1 mouse cellular context compared by ENCODE assay signal in the genomic region with DNA sequence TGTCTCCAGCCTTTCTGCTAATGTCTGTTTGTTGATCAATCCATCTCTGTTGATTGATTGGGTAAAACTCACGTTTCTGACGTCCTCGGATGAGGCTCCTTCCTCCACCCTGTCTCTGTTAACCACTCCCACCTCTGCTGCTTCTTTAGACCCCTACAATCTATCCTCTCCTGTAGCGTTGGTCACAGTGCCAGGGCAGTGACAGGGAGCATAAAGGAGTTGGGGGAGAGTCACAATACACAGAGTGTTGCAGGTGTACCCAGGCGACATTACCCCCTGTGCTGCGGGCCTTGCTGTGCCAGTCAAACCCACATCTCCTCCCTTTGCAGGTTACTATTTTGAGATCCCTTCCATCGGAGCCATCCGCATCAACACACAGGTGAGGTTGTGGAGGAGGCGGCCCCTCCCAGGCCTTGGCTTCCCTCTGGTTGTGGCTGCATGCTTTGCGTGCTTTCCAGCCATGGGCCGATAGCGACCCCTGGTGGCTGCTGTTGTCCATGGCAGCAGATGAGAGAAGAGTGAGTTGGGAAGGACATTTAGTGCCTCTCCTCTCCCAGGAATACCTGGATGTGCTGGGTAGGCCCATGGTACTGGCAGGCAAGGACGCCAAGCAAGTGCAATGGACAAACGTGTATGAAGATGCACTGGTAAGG.
A peak's percentile ranks its signal among the peaks of the same experiment; 100 is the strongest.
TF ChIP-seq lines count a peak whose summit lies in the region.

No protein-coding gene starts in this region.

TF ChIP-seq in CH12.LX, 34 proteins besides CTCF, POLR2A, EP300 and RAD21 (continued from another document):
- TF ChIP-seq BHLHE40 (IDR thresholded peaks at IDR 0.05; ENCODE audit: low read depth, low read length) = no peak
- no peak for TF ChIP-seq TCF12 (IDR thresholded peaks at IDR 0.05; ENCODE audit: low read depth, low read length)
- no peak for TF ChIP-seq CHD2 (IDR thresholded peaks at IDR 0.05; ENCODE audit: low read length)
- TF ChIP-seq MAX (IDR thresholded peaks at IDR 0.05; ENCODE audit: low read length) = peak; percentile 25; the same call in 1 of the 2 replicates
- TF ChIP-seq KAT2A (IDR thresholded peaks at IDR 0.05; ENCODE audit: insufficient replicate concordance, low read length) = no peak
- no peak for TF ChIP-seq SIN3A (IDR thresholded peaks at IDR 0.05; ENCODE audit: low read length)
- peak; percentile 29; the same call in 1 of the 2 replicates for TF ChIP-seq ZC3H11A (IDR thresholded peaks at IDR 0.05; ENCODE audit: low read depth, low read length)
- TF ChIP-seq SMC3 (IDR thresholded peaks at IDR 0.05; ENCODE audit: low read depth, low read length) = peak; percentile 89
- no peak for TF ChIP-seq HCFC1 (IDR thresholded peaks at IDR 0.05; ENCODE audit: low read depth, low read length)
- no peak for TF ChIP-seq ZMIZ1 (IDR thresholded peaks at IDR 0.05; ENCODE audit: low read depth, low read length)
- no peak for TF ChIP-seq UBTF (IDR thresholded peaks at IDR 0.05; ENCODE audit: low read depth, low read length)
- no peak for TF ChIP-seq GABPA (IDR thresholded peaks at IDR 0.05; ENCODE audit: insufficient replicate concordance, low read depth, low read length)
- TF ChIP-seq MAZ (IDR thresholded peaks at IDR 0.05; ENCODE audit: low read depth, low read length) = 0 out of 2 replicates have a peak, but pooled peaks have one; percentile 30
- no peak for TF ChIP-seq USF2 (conservative IDR thresholded peaks at IDR 0.05; ENCODE audit: low read depth, low read length)
- no peak for TF ChIP-seq MYC (IDR thresholded peaks at IDR 0.05; ENCODE audit: low read depth, low read length)
- TF ChIP-seq TBP (conservative IDR thresholded peaks at IDR 0.05; ENCODE audit: low read depth, low read length) = no peak
- TF ChIP-seq CHD1 (IDR thresholded peaks at IDR 0.05; ENCODE audit: low read depth, low read length) = no peak
- TF ChIP-seq MXI1 (IDR thresholded peaks at IDR 0.05; ENCODE audit: low read depth, low read length) = no peak
- no peak for TF ChIP-seq ZKSCAN1 (IDR thresholded peaks at IDR 0.05; ENCODE audit: borderline replicate concordance, low read depth, low read length)
- no peak for TF ChIP-seq USF1 (IDR thresholded peaks at IDR 0.05; ENCODE audit: low read depth, low read length)
- TF ChIP-seq PAX5 (IDR thresholded peaks at IDR 0.05; ENCODE audit: low read length) = no peak
- TF ChIP-seq ETS1 (conservative IDR thresholded peaks at IDR 0.05; ENCODE audit: low read depth, low read length) = no peak
- 0 out of 2 replicates have a peak, but pooled peaks have one; percentile 10 for TF ChIP-seq ELF1 (IDR thresholded peaks at IDR 0.05; ENCODE audit: low read depth, low read length)
- TF ChIP-seq JUND (conservative IDR thresholded peaks at IDR 0.05; ENCODE audit: low read depth, low read length) = no peak
